Mouse (Mus musculus): ENCODE data around the gene Krt31. TPM values are rescaled to one million over a fixed set of nuclear protein-coding genes. Genes with fewer than 3 reads are reported as not detected.

The Krt31 gene
- not detected for total RNA-seq (2021)
- long read RNA-seq, experiment 1, partial matches to known transcripts: 1 of 1 reads
- long read RNA-seq, experiment 1, other reads (novel, unspliced or antisense): 0 of 1 reads
- long read RNA-seq, experiment 2: 0 reads

DNA sequence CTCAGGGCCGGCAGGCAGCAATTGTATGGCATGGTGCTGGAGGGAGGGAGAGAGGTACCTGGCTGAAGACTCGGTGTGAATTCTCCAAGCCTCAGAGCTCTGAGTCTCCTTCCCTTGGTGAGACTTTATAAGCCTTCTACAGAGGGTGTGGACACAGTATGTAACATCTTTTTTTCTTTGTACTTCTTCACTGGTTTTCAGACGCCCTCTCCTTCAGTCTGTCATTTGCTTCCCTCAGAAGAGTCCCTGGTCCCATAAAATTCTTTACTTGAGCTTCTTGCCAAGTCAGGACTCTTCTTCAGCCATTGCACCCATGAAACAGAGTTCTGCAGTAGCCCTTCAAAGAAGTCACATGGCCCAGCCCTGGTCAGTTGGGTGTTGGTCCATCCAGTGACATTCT, at the start of gene Krt31:
Krt31 (minus strand) TSS at position 101 of the 400 bp plus-strand sequence.
- no peak for DNase-seq (ENCODE audit: low spot score in 2 of 2)
- intact Hi-C loops (cut with DNase I): no loop called here

GRCm38 (mm10) chr11:100097819-100098218, 47.5 kb upstream of the Krt31 start:
- intact Hi-C loops (cut with DNase I): no loop called here
- no peak for DNase-seq (ENCODE audit: low spot score in 2 of 2)

GRCm38 (mm10) chr11:100096141-100096540, 45.8 kb upstream of the Krt31 start, which contains the start of gene Krt35:
Krt35 (minus strand) TSS chr11:100096241.
- DNase-seq (ENCODE audit: low spot score in 2 of 2): no peak
- intact Hi-C loops (cut with DNase I): no loop called here

DNA sequence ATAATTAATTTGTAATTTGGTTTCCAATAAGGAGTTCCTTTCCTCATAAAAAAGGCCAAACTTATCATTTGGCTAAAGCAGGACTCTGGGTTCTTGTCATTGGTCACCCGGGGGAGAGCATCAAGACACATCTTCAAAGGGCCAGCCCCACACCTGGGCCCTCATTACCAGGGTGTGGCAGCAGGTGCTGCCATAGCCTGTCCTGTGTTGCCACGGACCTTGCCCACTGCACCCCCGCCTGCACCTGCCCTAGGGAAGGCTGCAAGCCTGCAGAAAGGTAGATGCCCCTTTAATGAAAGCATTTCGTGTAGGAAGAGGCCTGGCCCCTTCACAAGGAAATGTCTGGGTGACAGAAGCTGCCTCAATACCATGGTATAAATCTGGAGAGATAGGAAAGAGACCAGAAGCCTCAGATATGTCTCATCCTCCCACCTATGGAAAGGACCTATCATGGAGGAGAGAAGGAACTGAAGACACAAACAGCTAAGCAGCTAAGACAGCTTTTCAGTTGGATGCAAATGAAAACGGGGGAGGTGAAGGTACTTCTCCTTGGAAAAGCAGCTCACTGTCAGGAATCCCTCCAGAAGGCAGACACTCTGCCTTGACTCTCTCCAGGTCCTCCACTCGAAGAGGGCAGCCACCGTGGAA, 38.2 kb upstream of the Krt31 start:
- peak in 1 of 2 experiments; percentile 22 for DNase-seq (ENCODE audit: low spot score in 2 of 2)
- intact Hi-C loops (cut with DNase I): no loop called here

DNA sequence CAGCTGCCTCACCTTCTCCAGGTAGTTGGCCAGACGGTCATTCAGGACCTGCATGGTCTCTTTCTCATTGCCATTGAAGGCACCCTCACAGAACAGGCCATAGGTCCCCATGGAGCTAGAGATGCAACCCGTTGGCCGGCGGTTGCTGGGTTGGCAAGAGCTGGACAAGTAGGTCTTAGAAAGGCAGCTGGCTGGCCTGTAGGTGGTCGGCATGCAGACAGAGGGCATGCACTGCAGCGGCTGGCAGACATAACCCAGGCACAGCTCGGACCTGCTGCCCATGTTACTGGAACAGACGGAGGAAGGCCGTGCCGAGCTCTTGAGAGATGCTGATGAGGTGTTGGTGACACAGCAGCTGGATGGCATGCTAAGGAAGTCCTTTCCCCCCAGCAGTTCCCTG, 37.5 kb upstream of the Krt31 start, which contains the start of gene Krt32:
Krt32 (minus strand) TSS at position 366 of the 400 bp plus-strand sequence.
- DNase-seq (ENCODE audit: low spot score in 2 of 2): no peak
- intact Hi-C loops (cut with DNase I): no loop called here

DNA sequence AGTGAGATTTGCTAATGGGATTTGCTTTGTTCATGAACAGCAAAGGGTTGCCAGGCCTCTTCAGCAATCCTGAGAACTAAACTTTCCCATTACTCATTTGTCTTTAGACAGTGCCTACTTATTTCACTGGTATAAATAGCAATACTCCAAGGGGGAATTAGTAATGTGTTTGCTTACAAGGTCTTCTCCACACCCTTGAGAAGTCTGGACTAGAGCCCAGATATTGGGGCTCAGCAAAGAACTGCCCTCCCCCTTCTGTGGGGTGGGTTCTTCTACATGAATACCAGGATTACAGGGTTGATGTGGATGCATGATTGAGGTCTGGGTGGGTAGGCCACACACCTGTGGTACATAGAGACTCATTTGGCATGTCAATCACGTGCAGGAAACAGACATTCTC, 23.5 kb upstream of the Krt31 start:
- intact Hi-C loops (cut with DNase I): no loop called here
- DNase-seq (ENCODE audit: low spot score in 2 of 2): no peak

DNA sequence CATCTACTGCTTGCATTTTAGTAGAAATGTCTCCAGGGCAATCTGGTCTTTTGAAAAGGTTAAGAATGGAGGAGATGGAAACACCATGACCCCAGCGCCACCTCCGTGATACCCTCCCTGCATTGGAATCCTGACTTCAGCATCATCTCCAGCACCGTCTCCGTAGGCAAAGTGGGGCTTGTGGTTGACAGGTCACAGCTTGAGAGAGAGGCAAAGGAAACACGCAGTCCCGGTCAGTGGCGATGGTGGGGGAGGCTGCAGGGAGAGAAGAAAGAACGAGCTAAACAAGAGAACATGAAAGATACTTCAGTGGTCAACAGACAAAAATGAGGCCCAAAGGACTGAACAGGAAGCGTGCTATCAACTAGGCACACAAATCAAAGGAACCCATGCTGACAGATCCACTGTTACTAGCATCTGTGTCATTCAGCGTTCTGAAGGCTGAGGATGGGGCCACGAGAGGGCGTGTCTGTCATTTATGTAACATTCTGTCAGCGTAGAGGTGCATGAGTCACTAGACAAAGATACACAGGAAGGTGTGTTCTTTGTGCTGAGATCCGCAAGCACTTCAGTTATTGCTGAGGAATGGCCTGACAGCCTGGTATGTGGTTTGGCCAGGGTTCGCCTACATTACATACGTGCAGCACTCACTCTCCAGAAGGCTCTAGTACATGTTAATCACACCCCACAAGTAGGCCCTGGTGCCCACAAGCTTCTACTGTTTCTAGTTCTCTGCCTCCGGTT, 17.1 kb upstream of the Krt31 start:
- intact Hi-C loops (cut with DNase I): no loop called here
- DNase-seq (ENCODE audit: low spot score in 2 of 2): no peak

DNA sequence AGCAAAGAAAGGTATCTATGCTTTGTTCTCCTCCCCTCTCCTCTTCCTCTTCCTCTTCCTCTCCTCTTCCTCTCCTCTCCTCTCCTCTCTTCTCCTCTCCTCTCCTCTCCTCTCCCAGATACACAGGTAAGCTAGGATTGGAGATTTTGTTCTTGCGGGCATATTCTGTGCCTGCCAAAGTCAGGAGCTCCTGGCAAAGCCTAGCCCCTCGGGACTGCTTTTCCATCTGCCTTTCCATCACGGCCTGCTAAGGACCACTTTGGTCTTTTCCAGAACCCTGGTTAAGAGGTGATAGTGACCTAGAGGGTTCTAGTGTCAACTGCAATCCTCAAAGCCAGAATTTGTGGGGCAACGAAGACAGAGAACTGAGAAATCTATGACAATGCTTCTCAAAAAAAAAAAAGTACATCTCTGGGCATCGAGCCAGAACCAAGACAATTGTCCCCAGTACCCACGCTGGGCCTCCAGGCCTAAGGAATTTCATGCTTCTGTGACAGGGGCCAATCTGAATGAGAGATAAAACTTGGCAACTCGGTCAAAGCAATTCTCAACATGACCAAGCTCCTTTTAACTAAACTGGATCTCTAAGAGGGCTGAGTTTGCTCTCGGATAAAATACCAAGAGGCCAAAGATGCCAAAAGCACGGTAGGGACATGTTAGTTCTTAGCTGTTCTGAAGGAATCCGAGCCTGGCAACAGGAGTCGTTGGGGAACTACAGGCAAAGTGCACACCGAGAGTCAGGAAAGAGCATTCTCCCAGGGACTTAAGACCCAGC, 16.1 kb upstream of the Krt31 start:
- DNase-seq (ENCODE audit: low spot score in 2 of 2): no peak
- intact Hi-C loops (cut with DNase I): no loop called here

DNA sequence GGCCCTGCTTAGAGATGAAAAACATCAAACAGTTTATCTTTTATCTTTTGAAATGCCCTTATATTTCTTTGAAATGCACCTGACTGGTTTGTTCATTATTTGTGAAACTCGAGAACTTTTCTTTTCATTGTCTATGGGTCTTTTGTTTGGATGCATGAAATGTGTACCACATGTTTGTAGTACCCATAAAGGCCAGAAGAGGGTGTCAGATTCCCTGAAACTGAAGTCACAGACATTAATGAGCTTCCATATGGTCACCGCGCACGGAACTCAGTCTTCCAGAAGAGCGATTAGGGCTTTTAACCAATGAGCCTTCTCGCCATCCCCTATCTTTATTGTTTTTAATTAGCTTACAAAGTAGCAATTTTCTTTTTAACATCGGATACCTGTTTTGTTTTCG, 8.5 kb upstream of the Krt31 start:
- intact Hi-C loops (cut with DNase I): no loop called here
- peak in 1 of 2 experiments; percentile 18 for DNase-seq (ENCODE audit: low spot score in 2 of 2)

DNA sequence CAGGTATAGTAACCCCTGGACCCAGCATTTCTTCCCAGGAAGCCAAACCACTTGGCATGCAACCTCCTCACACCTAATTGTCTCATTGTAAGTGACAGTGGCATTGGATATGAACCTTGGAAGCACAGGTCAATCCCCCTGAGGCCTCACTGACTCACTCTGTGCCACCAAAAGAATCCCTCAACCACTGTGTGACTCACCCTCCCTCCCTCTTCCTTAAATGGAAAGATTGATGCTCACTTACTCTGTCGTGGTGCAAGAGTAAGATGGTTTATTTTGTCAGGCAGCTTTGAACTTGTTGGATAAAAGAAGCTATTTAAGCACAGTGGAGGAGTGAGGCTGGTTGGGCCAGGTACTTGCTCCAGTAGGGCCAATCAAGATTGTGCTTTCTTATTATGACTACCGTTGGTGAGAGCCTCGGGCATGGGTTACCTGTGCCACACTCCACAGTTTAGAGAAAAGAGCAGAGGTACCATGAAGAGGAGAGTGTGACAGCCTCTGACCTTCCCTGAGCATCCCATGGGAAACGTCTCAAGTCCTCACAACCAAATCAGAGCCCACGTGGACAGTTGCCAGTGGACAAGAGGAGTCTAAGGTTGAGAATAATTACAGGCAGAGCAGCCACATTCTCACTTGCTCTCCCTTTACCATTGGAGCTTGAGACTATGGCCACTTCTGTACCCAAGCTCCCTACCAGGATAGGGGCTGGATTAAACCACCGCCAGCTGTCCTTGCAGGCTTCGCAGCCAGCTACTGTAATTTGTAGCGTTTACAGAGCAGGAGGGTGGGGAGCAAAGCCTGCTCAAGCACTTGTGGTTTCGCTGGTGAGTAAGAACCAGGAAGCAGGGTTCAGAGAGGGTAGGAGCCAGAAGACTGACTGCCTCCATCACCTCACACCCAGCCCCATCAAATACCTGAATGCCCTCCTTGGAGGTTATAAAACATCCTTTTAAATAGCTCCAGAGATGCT, 5.6 kb upstream of the Krt31 start:
- intact Hi-C loops (cut with DNase I): no loop called here
- no peak for DNase-seq (ENCODE audit: low spot score in 2 of 2)

- DNase-seq (ENCODE audit: low spot score in 2 of 2): no peak
- intact Hi-C loops (cut with DNase I): no loop called here
Measured at GRCm38 (mm10) chr11:100047193-100047592, 3.2 kb downstream of the Krt31 start.

- DNase-seq (ENCODE audit: low spot score in 2 of 2): peak; percentile 7 to 8
- intact Hi-C loops (cut with DNase I): no loop called here
Measured at GRCm38 (mm10) chr11:100046303-100046866, 4.0 kb downstream of the Krt31 start.

DNA sequence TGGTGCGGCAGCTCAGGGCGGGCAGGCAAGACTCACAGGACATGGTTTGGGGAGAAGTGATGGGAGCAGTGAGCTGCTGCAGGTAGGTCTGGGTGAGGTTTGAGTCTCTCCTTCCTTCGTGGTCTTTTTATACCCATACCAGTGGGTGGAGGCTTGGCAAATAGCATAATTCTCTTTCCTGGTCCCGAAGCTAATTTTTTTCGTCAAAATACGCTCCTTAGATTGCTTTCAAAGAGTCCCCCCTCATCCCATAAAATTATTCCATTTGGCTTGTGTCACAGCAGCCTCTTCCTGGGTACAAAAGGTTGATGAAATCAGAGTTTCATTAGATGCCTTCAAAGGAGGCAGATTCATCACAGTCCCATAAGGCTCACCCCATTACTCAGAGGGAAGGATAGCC, 8.9 kb downstream of the Krt31 start, which contains the start of gene Krt34:
Krt34 (minus strand) TSS at position 101 of the 400 bp plus-strand sequence.
- DNase-seq (ENCODE audit: low spot score in 2 of 2): no peak
- intact Hi-C loops (cut with DNase I): no loop called here

- no peak for DNase-seq (ENCODE audit: low spot score in 2 of 2)
- intact Hi-C loops (cut with DNase I): no loop called here
Measured at GRCm38 (mm10) chr11:100029768-100030167, 20.6 kb downstream of the Krt31 start, which contains the start of gene Krt33b. Krt33b (minus strand) TSS chr11:100029868.

- intact Hi-C loops (cut with DNase I): no loop called here
- peak in 1 of 2 experiments; percentile 37 for DNase-seq (ENCODE audit: low spot score in 2 of 2)
Measured at GRCm38 (mm10) chr11:100021438-100021837, 28.9 kb downstream of the Krt31 start.

GRCm38 (mm10) chr11:100019466-100019865, 30.9 kb downstream of the Krt31 start:
- no peak for DNase-seq (ENCODE audit: low spot score in 2 of 2)
- intact Hi-C loops (cut with DNase I): loop anchor here (10.0 kb wide), 1 partner anchor 265 kb away; no protein-coding TSS in a partner anchor

DNA sequence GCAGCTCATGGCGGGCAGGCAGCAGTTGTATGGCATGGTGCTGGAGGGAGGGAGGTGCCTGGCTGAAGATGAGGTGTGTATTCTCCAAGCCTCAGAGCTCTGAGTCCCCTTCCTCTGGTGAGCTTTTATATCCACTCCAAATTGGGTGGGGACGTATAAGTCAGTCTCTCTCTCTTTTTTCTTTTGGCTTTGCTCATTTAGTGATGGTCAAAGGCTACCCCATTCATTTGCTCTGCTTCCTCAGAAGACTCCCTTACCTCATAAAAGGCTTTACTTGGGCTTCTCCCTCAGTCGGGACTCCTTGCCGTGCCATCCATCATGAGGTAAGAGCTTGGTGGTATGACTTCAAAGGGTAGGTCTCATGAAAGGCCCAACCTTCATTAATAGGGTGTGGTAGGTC, 34.2 kb downstream of the Krt31 start, which contains the start of gene Krt33a:
Krt33a (minus strand) TSS at position 101 of the 400 bp plus-strand sequence.
- intact Hi-C loops (cut with DNase I): loop anchor here (10.0 kb wide), 1 partner anchor 269 kb away; no protein-coding TSS in a partner anchor
- DNase-seq (ENCODE audit: low spot score in 2 of 2): no peak

DNA sequence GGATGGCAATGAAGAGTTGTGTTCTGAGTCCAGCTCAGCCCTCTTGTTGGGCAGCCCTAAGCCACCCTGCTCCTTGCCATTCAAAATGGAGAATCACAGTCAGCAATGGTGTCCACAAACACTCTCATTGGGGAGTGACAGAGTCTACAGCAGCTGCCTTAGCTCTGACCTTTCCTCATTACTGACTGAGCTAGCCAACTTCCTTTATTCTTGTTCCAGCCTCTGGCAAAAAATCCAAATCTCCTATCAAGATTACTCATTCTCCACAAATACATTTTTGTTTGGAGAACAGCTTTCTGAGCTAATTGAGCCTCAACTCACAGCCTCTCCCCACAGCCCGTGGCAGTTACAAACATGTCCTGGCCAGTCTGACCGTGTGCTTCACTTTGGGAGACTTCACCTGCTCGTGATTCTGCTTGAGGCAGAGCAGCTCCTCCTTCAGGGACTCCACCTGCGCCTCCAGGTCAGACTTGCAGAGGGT, 36.6 kb downstream of the Krt31 start:
- intact Hi-C loops (cut with DNase I): loop anchor here (10.0 kb wide), 1 partner anchor 271 kb away; no protein-coding TSS in a partner anchor
- no peak for DNase-seq (ENCODE audit: low spot score in 2 of 2)

All from left cerebral cortex, postnatal 14 days (tissue).